Mouse (Mus musculus): ENCODE measurements around the gene Mcfd2.

Mcfd2 gene

GRCm38 (mm10) chr17:87235019-87235418, 30.7 kb downstream of the Mcfd2 start:
- DNase-seq: no peak

GRCm38 (mm10) chr17:87227878-87228277, 37.9 kb downstream of the Mcfd2 start:
- DNase-seq: no peak

- DNase-seq: no peak
These were observed 39.6 kb downstream of the Mcfd2 start for GRCm38 (mm10) chr17:87226079-87226640.

GRCm38 (mm10) chr17:87225384-87225783, 40.4 kb downstream of the Mcfd2 start:
- no peak for DNase-seq

- no peak for DNase-seq
These were observed 41.3 kb downstream of the Mcfd2 start for GRCm38 (mm10) chr17:87224461-87224860.

GRCm38 (mm10) chr17:87219456-87219855, 46.3 kb downstream of the Mcfd2 start:
- DNase-seq: no peak

- DNase-seq: no peak
These were observed 51.2 kb downstream of the Mcfd2 start for GRCm38 (mm10) chr17:87214523-87214922.

- DNase-seq: no peak
These were observed 55.2 kb downstream of the Mcfd2 start for GRCm38 (mm10) chr17:87210525-87210924.

- DNase-seq: no peak
These were observed 58.9 kb downstream of the Mcfd2 start for GRCm38 (mm10) chr17:87206885-87207284.
